In the genomic region with DNA sequence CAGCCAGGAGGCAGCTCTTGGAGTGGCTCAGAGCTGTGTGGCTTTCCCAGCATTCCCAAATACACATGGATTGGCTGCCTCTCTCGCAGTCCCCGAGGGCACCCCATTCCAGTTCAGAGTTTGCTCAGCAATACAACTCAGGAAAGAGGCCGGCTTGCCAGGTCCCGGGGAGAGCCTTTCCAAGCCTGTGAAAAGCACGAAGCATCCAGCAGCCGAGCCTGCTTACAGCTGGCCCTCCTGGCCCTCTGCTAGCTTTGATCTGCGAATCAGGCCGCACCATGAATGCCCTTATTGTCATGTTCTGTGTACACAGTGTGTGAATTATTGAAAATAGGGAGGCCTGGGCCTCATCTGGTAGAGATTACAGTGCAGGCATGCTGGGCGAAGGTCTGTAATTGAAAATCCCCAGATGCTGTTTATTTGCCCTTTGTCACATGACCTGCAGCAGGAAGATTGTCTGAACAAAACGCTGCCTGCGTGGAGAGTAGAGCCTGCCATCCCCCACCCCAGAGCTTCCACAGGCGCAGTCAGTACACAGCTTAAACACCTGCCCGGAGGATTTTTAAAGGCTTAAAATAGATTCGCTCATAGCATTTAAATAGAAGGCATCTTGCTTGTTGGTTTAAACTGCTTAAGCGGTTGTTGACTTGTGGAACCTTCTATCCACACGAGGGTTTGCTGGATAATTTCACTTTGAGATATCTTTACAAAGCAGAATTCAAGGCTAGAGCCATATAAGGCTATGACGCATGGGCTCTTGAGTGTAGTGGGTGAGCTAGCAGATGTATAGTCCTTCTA, we compare ENCODE assay signal across 8 mouse cellular contexts.
DNase-seq lines count a peak whose midpoint lies in the region; ATAC-seq and TF ChIP-seq lines count a peak whose summit lies in the region.

No protein-coding gene starts in this region.

- peak overlapping the region; percentile 72 for H3K27ac ChIP-seq in hindbrain, embryonic 16.5 days (ENCODE audit: low read depth, low read length)
- H3K27ac ChIP-seq in thymus, adult 2 months (ENCODE audit: control insufficient read depth, insufficient read depth, low read length), result no peak overlapping the region

- no peaks in the 10 kb centered on the region for H3K27me3 ChIP-seq in hindbrain, embryonic 16.5 days (replicated peaks; ENCODE audit: control insufficient read depth, insufficient read depth, low read length)
- H3K27me3 ChIP-seq in thymus, adult 2 months (ENCODE audit: control insufficient read depth, insufficient read depth, low read length), result no peaks in the 10 kb centered on the region

- ATAC-seq in hindbrain, embryonic 16.5 days, result peak; percentile 89

- H3K36me3 ChIP-seq in hindbrain, embryonic 16.5 days (ENCODE audit: control insufficient read depth, insufficient read depth, low read length), result no peaks in the 10 kb centered on the region
- no peaks in the 10 kb centered on the region for H3K36me3 ChIP-seq in thymus, adult 2 months (ENCODE audit: control insufficient read depth, insufficient read depth, low read length)

- 0 out of 2 replicates have a peak overlapping the region, but pooled peaks have one; percentile 33 for H3K9ac ChIP-seq in hindbrain, embryonic 16.5 days (ENCODE audit: low read depth, low read length)

- no peaks in the 10 kb centered on the region for H3K9me3 ChIP-seq in hindbrain, embryonic 16.5 days (ENCODE audit: control insufficient read depth, low read length)

- peaks cover 37% of the 10 kb centered on the region for H3K4me1 ChIP-seq in hindbrain, embryonic 16.5 days (ENCODE audit: control insufficient read depth, insufficient read depth, low read depth, low read length)
- no peaks in the 10 kb centered on the region for H3K4me1 ChIP-seq in thymus, adult 2 months (replicated peaks; ENCODE audit: control insufficient read depth, insufficient read depth, low read length)

- TF ChIP-seq POLR2A in thymus, adult 2 months (IDR thresholded peaks at IDR 0.05; ENCODE audit: control insufficient read depth, extremely low read depth, insufficient read depth, low read length, poor library complexity), result no peak

- peak; percentile 15 to 36 for DNase-seq in adrenal gland, postnatal 36 days
- no peak for DNase-seq in adrenal gland, postnatal 4 days (ENCODE audit: low spot score in 2 of 2)
- DNase-seq in gastrocnemius, postnatal 10 days, result peak; percentile 67
- DNase-seq in layer of hippocampus, postnatal 36 days, result peak; percentile 33 to 67
- peak; percentile 61 for DNase-seq in lung, postnatal 10 days
- peak; percentile 47 for DNase-seq in retina, postnatal 7 days (ENCODE audit: low read depth, low spot score)
- no peak for DNase-seq in thymus, adult 2 months

- no peak for TF ChIP-seq CTCF in thymus, adult 2 months (IDR thresholded peaks at IDR 0.05; ENCODE audit: borderline replicate concordance, control insufficient read depth, extremely low read depth, insufficient read depth, low read length, poor library complexity)

- WGBS in hindbrain, embryonic 16.5 days, result 10% methylated on average over 17 of the region's 17 CpGs
- WGBS in thymus, adult 2 months, result 80% methylated on average over 17 of the region's 17 CpGs

- peak overlapping the region; percentile 1; the same call in 1 of the 2 replicates for H3K4me2 ChIP-seq in hindbrain, embryonic 16.5 days (ENCODE audit: low read length)

- no peak overlapping the region for H3K4me3 ChIP-seq in hindbrain, embryonic 16.5 days (ENCODE audit: low read length)
- H3K4me3 ChIP-seq in thymus, adult 2 months (ENCODE audit: control insufficient read depth, insufficient read depth, low read length), result no peak overlapping the region

Comparison
In these comparisons a context has a peak if more than half of its experiments do, and no peak if none do; other contexts are left out.
1. DNase-seq: peak in adrenal gland, postnatal 36 days (2 of 2), gastrocnemius, postnatal 10 days (single experiment), layer of hippocampus, postnatal 36 days (2 of 2), lung, postnatal 10 days (single experiment) and retina, postnatal 7 days (single experiment); none in adrenal gland, postnatal 4 days (0 of 2) and thymus, adult 2 months (single experiment).